Mouse (Mus musculus): ENCODE measurements around the gene Sap18b. TPM values are rescaled to one million over a fixed set of nuclear protein-coding genes. Genes with fewer than 3 reads are reported as not detected.
A peak's percentile ranks its signal among the peaks of the same experiment; 100 is the strongest.
"Not testable (repeated sequence)": the region's sequence is repeated elsewhere in the genome, so short reads cannot be mapped to it uniquely, and the experiment has no call there.

Gene Sap18b
- polyA plus RNA-seq, 1 experiment: not detected

DNA sequence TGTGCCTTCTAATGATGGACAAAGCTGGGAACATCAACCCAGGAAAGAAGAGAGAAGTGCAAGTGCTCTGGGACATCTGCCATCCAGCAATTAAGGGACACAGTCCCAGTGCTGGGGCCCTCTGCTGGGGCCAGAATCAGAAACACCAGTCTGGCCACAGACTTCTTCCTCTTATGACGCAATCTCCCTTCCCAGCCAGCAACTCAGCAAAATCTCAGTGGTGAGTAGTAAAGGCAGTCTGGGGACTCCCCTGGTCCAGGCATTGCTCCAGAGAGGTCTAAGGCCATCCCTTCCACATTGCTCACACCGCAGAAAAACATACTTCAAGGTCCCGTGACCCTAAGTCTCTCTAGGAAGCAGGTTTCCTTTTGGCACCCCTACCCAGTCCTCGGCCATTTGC, 27.1 kb downstream of the Sap18b start:
- Histone ChIP-seq H3K27ac (ENCODE audit: insufficient read depth, low read depth, low read length) (no peak overlapping the region), H3K4me3 (ENCODE audit: insufficient read depth, low read depth, low read length) (peak overlapping the region; percentile 82), H3K4me1 (ENCODE audit: control insufficient read depth, insufficient read depth, low read length) (peaks cover 10% of the 10 kb centered on the region)
- TF ChIP-seq POLR2A (IDR thresholded peaks at IDR 0.05; ENCODE audit: insufficient read depth, low read depth, low read length) (no peak), CTCF (IDR thresholded peaks at IDR 0.05; ENCODE audit: insufficient read depth, low read depth, low read length) (no peak)
- WGBS: 69% methylated on average over 4 of the region's 4 CpGs

DNA sequence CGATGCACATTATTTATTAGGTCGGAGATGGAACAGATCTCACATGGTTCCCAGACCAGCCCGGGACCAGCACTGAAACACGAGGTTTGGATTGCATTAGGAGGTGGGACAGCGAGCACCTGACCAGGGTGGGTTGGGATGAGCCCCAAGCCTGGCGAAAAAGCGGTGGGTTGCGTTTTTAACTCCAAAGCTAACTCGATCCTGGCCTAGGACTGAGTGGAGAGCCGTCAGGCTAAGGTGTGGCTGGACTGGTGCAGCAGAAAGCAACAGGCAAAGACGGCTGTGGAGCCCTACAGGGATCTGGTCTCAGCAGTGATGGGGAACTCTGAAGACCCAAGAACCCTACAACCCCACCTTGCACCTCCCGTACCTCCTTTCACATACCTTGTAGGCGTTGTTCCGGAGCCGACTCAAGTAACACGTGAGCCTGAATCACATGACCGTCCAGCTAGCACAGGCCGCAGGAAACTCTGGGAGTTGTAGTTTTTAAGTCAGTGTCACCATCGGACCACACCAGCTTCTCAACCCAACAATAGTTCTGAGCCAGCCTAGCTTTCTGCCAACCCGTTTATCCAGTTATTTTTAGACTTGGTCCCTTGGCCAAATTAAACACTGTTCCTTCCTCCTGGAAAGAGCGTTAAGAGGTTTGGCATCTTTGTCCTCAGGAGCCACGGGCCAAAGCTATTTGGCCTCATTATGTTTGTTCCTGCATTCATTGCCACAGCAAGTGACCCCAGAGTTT, 28.1 kb downstream of the Sap18b start, which contains the start of gene Slc38a7:
TSS of gene Slc38a7 (minus strand) at position 438 of the 742 bp plus-strand sequence.
- WGBS: 6% methylated on average over 22 of the region's 22 CpGs
- no peak for TF ChIP-seq POLR2A (IDR thresholded peaks at IDR 0.05; ENCODE audit: insufficient read depth, low read depth, low read length)
- TF ChIP-seq CTCF (IDR thresholded peaks at IDR 0.05; ENCODE audit: insufficient read depth, low read depth, low read length): no peak

DNA sequence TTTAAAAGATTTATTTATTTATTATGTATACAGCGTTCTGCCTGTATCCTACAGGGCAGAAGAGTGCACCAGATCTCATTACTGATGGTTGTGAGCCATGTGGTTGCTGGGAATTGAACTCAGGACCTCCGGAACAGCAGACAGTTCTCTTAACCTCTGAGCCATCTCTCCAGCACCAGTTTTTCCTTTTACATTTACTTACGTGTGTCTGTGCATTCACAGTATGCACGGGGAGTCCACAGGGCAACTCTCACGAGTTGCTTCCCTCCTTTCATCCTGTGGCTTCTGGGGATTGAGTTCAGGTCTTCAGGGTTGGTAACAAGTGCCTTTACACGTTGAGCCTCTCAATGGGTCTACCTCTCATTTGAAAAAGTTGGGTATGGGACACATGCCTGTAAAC, 29.0 kb downstream of the Sap18b start:
- WGBS: 82% methylated on average over 6 of the region's 6 CpGs
- Histone ChIP-seq H3K27ac (ENCODE audit: insufficient read depth, low read depth, low read length) (no peak overlapping the region), H3K4me1 (ENCODE audit: control insufficient read depth, insufficient read depth, low read length) (peaks cover 6% of the 10 kb centered on the region), H3K4me3 (ENCODE audit: insufficient read depth, low read depth, low read length) (no peak overlapping the region)
- no peak for TF ChIP-seq CTCF (IDR thresholded peaks at IDR 0.05; ENCODE audit: insufficient read depth, low read depth, low read length)
- TF ChIP-seq POLR2A (IDR thresholded peaks at IDR 0.05; ENCODE audit: insufficient read depth, low read depth, low read length): no peak

More for the DNA sequence above, 28.1 kb downstream of the Sap18b start, which contains the start of gene Slc38a7:
- Histone ChIP-seq H3K4me1 (ENCODE audit: control insufficient read depth, insufficient read depth, low read length) (peaks cover 8% of the 10 kb centered on the region), H3K4me3 (ENCODE audit: insufficient read depth, low read depth, low read length) (peak within 1 kb of the TSS; percentile 82), H3K27ac (ENCODE audit: insufficient read depth, low read depth, low read length) (no peak within 1 kb of the TSS)

DNA sequence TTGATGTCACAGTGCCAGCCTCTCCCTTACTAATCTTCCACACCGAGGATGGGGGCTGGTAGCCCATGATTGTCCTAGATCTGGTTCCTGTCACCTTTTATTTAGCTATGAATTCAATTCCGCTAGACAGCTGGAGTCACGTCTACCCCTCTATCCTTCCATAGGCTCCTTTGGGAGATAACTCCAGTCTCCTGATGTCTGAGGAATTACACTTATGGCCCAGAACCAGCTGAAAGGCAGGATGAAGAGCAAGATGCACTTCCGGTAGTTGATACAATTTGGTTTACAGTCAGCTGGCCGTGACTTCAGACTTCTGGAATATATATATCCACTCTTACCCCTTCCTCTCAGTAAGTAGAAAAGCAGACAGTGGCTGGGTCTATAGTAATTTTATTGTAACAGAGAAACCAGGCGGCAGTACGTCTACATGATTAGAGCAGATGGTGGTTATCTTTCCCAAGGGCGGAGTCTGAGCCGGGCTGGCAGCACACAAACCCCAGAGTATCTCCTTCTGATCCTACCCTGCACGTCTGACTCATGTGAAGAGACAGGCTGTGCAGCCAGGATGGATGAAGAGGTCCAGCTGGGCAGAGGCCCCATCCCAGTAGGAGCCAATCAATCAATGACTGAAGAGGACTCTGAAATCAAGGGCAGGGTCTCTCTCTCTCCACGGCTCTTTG, 38.8 kb downstream of the Sap18b start:
- 62% methylated on average over 11 of the region's 11 CpGs for WGBS
- not testable (repeated sequence) for H3K4me3 ChIP-seq (ENCODE audit: insufficient read depth, low read depth, low read length); H3K4me1 ChIP-seq (ENCODE audit: control insufficient read depth, insufficient read depth, low read length)
- H3K27ac ChIP-seq (ENCODE audit: insufficient read depth, low read depth, low read length): 0 out of 2 replicates have a peak overlapping the region, but pooled peaks have one; percentile 67

DNA sequence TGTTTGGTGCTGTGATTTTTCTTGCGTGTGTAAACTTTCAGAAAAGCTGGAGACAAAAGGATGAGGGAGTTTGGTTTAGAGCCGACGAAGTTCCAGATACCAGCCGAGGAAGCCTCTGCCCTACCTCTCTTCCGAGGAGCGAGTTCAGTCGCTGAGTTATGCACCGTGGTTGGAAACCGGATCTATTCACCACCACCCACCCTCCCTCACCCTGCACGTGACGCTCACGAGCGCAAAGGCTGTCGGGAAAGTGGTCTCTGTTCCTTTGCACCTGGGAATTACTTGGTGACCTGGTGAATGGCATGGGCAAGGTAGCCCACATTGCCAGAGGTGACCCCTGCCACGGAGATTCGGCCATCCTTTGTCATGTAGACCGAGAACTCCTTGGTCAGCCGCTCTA, 39.7 kb downstream of the Sap18b start:
- not testable (repeated sequence) for H3K4me1 ChIP-seq (ENCODE audit: control insufficient read depth, insufficient read depth, low read length); H3K27ac ChIP-seq (ENCODE audit: insufficient read depth, low read depth, low read length); H3K4me3 ChIP-seq (ENCODE audit: insufficient read depth, low read depth, low read length)
- WGBS: 94% methylated on average over 18 of the region's 18 CpGs

DNA sequence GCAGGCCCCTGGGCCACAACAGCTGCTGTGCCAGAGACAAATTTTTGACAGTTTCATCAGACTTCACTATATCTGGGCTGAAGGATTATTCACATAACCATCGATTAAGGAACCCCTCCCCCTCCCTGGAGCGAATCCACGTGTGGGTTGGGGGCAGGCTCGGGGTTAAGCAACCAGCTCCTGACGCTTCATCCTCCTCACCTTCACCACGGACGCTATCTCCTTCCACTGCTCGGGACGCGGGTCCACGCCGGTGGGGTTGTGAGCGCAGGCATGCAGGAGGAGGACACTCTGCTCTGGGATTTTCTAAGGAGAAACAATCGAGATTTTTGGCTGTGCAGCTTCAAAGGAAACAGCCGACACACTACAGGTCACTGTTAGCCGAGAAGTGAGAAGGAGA, 46.5 kb downstream of the Sap18b start:
- TF ChIP-seq POLR2A (IDR thresholded peaks at IDR 0.05; ENCODE audit: insufficient read depth, low read depth, low read length) (no peak), CTCF (IDR thresholded peaks at IDR 0.05; ENCODE audit: insufficient read depth, low read depth, low read length) (no peak)
- 92% methylated on average over 16 of the region's 16 CpGs for WGBS
- Histone ChIP-seq H3K4me3 (ENCODE audit: insufficient read depth, low read depth, low read length) (no peak overlapping the region), H3K4me1 (ENCODE audit: control insufficient read depth, insufficient read depth, low read length) (no peaks in the 10 kb centered on the region), H3K27ac (ENCODE audit: insufficient read depth, low read depth, low read length) (no peak overlapping the region)

DNA sequence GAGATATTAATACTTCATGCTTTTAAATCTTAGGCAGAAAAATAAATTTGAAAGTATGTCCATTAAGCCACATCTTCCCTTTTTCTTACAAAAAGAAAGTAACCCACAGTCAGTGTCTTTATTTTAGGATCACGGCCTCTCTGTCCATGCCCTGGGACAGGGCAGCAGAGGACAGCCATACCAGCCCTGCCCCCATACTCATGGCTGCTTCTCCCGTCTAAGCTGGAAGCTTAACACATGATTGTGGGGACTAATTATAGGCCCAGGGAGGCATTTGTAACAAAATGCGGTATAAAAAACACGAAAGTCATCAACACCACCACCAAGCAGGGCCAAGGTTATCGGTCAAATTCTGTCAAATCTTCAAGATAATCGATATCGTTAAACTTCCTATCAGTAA, 50.1 kb downstream of the Sap18b start:
- no peak for TF ChIP-seq CTCF (IDR thresholded peaks at IDR 0.05; ENCODE audit: insufficient read depth, low read depth, low read length)
- TF ChIP-seq POLR2A (IDR thresholded peaks at IDR 0.05; ENCODE audit: insufficient read depth, low read depth, low read length): no peak
- H3K4me3 ChIP-seq (ENCODE audit: insufficient read depth, low read depth, low read length): no peak overlapping the region
- H3K27ac ChIP-seq (ENCODE audit: insufficient read depth, low read depth, low read length): no peak overlapping the region
- H3K4me1 ChIP-seq (ENCODE audit: control insufficient read depth, insufficient read depth, low read length): peaks cover 5% of the 10 kb centered on the region; the same call in 1 of the 2 replicates
- 78% methylated on average over 7 of the region's 7 CpGs for WGBS

Other genes with a start within 250 kb of the Sap18b start
- gene Prss54, start 249.0 kb upstream of the Sap18b start, polyA plus RNA-seq (2012; ENCODE audit: insufficient read depth, insufficient read length, low replicate concordance, missing spikeins): not detected in 2 replicates
- not detected in 2 replicates for gene Gins3, start 191.9 kb upstream of the Sap18b start, polyA plus RNA-seq (2012; ENCODE audit: insufficient read depth, insufficient read length, low replicate concordance, missing spikeins)
- gene Ndrg4, start 148.4 kb upstream of the Sap18b start, polyA plus RNA-seq (2012; ENCODE audit: insufficient read depth, insufficient read length, low replicate concordance, missing spikeins): 472 and 1,489 TPM in 2 replicates
- not detected in 2 replicates for gene Setd6, start 109.5 kb upstream of the Sap18b start, polyA plus RNA-seq (2012; ENCODE audit: insufficient read depth, insufficient read length, low replicate concordance, missing spikeins)
- gene Cnot1, start 17.9 kb upstream of the Sap18b start, polyA plus RNA-seq (2012; ENCODE audit: insufficient read depth, insufficient read length, low replicate concordance, missing spikeins): 231 TPM in 1 of 2 replicates, not detected in the other
- not detected in 2 replicates for gene Slc38a7, start 28.2 kb downstream of the Sap18b start, polyA plus RNA-seq (2012; ENCODE audit: insufficient read depth, insufficient read length, low replicate concordance, missing spikeins)
- gene Got2, start 63.2 kb downstream of the Sap18b start, polyA plus RNA-seq (2012; ENCODE audit: insufficient read depth, insufficient read length, low replicate concordance, missing spikeins): not detected in 2 replicates

All from olfactory bulb, adult 2 months (tissue).